Mouse (Mus musculus) right cerebral cortex, adult 2 months (tissue): ENCODE data around the gene Rpp25l.

Experiments used
- DNase-seq, 2 experiments: peaks; one replicate each; pipeline ENCODE4 v3.0.0; 2021 to 2022; ENCODE audit warnings: low spot score in 2 of 2

The Rpp25l gene

DNA sequence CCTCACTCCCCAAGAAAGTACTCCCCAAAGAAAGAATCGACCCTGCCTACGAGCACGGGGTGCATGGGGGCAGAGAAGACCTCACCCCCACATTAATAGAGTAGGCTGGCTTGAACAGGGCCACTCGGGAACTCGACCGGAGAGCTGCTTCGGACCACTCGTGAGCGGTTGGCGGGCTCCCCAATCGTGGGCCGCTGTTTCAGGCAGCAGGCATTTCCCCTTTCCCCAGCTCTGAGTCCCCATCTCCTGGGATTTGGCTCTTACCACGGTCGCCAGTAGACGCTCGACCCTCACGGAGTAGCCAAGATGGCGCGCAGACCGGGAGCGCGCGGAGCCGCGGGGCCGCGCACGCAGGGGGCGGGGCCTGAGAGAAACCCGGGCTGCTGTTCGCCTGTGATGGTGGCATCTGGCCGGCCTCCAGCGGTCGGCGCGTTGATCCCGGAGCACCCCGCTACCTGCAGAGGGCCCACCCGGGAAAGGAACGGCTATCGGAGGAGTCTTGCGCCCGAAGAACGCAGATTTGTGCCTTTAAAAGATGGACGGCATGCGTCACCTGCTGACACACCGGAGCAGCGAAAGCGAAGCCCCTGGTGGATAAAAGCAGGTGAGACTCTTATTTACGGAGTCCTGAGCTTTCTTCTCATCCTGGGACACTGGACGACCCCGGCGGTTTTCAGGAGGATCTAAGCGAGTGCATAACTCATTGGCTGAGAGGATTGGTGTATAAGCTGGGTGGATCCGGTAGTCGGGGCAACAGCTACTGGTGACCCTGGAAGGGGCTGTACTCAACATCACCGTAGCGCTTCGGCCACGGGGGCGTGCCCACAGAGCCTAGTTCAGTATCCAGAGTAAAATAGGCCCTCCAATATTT lies at the start of gene Rpp25l:
TSS of gene Rpp25l (minus strand) at position 338 of the 871 bp plus-strand sequence.
- DNase-seq, result peak; percentile 76 to 87

DNA sequence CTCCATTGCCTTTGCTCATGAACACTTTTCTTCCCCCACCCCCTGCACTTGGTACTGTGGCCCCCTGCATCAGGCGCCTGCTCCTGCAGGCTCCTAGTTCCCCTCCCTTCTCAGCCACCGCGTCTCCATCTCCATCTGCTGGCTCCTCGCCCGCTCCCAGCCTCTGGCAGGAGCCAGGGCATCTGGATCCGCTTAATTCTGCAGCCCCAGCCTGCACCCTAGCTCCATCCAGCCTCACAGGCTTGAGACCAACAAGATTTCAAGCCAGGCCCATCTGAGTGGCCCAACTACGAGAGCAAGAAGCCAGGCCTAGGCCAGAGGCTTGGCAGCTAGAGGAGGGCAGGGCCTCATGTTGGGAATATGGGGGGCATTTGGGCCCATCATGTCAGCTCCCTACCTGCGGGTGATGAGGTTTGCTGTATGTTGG lies 49.4 kb upstream of the Rpp25l start:
- peak in 1 of 2 experiments; percentile 61 for DNase-seq

DNA sequence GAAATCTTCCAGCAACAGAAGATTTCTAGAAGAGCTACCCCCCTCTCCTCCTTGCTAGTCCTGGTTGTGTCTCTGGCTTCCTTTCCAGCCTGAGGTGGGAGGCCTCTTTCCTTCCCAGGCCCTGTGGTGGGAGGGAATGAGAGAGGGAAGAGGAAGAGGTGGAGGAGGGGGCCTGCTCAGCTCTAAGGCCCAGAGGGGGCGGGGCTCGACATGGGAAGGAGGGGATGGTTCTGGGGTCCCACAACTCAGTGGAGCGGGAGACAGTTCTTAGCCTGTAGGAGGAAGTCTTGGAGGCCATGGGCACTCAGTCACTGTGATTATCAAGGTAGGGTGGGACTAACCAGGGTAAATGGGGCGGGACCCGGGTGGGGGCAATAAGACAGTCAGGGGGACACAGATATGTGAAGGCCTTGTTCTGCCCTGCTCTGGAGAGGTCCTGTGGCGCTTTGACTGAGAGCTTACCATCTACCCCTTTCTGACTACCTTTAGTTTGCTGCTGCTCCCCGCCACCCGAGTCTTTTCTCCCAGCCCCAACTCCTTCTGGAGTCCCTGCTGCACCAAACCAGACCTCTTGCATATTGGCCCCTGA lies 48.9 kb upstream of the Rpp25l start:
- DNase-seq, result no peak

DNA sequence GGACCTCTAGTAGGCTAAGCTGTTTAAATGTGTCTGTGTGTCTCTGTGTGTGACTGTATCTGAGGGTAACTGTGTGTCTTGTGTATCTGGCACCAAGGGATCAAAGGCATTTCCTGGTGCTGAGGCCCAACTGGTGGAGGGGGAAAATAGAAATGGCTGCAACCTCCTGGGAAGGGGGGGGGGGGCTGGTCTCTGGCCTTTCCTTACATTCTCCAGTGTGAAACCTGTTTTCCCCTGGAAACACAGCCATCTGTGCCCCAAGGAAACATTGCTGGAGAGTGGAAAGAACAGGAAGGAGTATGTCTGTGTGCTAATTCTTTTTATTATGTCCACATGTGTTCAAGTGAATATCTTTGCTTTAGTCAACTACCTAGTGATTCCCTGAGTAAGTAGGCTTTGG lies 48.3 kb upstream of the Rpp25l start:
- DNase-seq, result no peak

DNA sequence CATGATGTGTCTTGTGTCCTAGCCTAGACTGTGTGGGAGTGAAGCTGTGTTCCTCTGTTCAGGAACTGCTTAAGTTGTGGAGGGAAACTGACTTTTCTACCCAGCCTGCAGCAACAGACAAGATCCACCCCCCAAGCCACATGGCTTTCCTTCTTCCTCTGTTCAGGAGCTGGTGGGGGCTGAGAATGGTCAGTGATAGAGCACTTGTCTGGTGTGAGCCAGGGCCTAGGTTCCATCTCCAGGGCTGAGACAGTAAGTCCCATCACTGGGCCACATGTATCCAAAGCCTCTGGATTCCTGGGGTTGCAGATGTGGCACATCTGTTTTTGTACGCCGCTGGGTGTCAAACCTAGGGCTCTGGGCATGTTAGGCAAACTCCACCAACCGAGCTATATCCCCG lies 47.6 kb upstream of the Rpp25l start:
- no peak for DNase-seq

DNA sequence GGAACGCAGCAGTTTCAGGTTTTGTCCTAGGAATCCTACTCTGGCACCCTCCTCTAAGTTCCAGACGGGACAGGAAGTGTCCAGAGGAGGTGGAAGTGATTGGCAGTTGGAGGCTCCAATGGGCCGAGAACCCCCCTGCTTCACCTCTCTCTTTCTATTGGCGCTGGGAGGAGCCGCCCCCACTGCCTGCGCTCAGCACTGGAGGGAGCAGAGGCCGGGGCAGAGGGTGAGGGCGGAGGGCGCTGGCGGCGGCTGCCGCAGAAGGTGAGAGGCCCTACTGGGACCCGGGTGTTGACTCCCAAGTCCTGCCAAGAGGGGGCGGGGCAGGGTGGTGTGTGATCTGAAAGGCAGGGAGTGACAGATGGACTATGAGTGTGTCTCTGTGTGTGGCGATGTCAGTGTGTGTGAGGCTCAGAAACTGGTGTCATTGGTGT lies 47.0 kb upstream of the Rpp25l start:
- DNase-seq, result peak; percentile 57 to 67

DNA sequence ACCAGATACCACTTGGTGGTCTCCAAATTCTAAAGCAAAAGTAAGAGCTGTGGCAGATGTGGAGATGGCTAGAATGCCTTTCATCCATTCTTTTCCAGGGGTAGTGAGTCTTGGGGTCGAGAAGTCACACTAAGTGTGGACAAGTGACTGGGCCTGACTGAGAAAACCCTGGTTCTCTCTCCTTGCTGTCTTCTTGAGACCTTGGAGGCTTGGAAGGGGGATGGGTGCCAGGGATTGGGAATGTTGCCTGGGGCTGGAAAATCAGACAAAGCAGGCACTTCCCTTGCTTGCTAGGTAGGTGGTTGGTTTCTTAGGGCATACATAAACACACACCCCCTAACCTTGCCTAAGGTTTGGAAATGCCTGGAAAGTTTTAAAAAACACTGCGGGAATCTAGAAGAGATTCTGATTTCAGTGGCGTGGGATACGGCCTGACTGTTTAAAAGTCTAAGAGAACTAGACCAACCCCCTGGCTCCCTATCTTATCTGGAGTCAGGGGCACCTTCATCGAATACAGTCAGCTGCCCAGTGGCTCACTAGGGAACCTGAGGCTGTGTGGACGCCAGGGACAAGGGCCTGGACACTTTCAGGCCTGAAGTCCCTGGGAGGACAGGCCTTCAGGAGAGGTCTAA lies 46.4 kb upstream of the Rpp25l start:
- DNase-seq, result no peak

DNA sequence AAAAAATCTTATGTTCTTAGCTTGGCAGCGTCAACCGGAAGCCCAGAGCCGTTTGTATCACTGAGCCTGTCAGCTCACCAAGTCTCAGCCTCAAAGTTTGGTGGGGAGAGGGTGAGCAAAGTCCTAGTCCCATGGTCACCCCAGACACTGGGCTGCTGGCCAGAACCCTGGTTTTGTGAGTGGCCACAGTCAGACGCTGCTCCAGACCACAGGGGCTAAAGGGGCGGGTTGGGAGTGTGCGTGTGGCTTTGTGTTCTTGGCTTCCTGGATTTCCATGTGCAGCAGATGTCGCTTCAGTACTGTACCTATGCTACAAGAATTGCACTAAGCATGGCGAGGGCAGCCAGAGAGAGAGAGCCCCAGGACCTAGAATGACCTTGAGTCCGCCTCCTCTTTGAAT lies 45.9 kb upstream of the Rpp25l start:
- no peak for DNase-seq

DNA sequence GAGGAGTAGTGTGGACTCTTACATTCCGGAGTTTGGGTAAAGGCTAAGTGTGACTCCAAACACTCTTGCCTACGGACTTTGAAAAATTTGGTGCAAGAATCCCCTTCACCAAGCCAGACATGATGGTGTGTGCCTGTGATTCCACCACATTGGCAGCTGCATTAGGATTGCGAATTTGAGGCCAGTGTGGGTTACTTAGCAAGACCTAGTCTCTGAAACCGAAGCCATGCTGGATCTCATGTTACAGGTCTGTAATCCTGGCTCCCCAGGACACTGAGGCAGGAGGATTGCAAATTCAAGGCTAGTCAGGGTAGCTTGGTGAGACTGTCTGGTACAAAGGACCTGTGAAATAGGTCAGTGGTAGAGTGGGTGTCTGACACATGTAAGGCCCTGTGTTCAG lies 45.4 kb upstream of the Rpp25l start:
- no peak for DNase-seq

DNA sequence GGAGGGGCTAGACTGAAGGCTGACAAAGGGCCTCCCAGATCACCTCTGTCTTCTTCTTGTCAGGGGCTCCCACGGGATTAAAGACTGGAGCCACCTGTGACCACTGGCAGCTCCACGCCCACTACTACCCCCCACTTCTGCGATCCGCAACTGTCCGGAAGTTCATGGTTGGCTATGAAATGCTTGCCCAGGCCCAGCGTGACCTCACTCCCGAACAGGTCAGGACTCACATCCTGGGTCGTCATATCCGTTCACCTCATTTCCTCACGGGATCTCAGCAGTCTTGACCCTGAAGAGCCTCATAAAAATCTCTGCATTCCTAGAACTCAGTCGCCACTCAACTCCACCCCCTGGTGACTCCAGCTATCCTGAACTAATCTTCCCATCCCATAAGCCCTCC lies 44.7 kb upstream of the Rpp25l start:
- no peak for DNase-seq

DNA sequence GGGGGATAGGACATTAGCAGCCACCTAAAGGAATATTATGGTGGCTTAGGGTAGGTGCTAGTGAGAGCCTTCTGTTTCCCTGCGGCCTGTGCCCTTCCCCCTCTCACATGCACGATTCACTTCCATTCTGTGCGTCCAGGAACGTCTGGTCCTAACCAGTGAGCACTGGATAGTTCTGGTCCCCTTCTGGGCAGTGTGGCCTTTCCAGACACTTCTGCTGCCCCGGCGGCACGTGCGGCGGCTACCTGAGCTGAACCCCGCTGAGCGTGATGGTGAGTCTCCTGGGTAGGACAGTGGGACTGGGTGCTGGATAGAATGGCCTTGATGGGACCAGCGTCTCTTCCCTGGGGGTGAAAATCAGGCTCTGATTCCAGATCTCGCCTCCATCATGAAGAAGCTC lies 44.0 kb upstream of the Rpp25l start:
- DNase-seq, result no peak

DNA sequence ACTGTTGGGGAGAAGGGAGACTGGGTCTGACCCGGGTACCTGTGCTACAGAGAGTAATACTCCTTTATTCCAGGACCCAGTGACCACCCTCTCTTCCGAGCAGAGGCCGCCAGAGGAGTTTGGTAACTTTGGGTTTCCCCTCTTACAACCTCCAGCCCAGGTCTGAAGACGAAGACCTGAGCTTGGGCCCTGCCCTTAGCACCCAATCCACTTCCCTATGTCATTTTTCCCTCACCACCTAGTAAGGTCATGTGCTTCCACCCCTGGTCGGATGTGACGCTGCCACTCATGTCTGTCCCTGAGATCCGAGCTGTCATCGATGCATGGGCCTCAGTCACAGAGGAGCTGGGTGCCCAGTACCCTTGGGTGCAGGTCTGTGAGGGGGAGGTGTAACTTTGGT lies 43.1 kb upstream of the Rpp25l start:
- no peak for DNase-seq

DNA sequence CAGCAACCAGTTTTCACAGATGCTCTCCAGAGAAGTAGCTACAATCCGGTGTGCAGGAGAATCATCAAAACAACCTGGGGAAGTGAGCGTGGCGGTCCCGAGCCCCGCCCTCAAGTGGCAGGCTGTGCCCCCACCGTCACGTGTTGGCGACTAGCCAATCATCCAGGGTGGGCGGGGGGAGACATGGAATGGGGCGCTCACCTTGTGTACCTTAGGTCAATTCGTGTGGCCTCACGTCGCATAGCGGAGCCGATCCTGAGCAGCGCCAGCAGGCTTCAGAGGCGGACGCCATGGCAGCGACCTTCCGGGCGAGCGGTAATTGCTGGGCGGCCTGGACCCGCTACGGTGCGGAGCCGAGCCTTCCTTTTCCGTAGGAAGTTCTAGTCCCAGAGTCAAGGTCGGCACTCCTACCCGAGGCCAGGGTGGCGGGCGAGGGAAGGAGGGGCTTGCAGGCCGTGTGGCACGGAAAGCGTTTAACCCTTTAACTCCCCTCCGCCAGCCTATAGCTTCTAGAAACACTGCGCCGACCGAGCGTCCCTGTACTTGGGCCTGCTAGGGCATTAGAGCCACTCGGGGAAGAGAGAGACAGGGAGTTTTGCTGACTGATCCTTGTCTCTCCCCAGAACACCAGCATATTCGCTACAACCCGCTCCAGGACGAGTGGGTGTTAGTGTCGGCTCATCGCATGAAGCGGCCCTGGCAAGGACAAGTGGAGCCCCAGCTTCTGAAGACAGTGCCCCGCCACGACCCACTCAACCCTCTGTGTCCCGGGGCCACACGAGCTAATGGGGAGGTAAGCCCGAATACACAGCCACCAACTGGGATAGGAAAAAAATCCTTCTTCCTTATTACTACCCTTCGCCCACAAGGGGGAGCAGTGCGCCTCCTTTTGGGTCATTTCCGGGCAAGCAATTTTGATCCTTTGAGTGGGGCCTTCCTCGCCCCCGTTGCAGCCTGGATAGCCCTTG lies 42.3 kb upstream of the Rpp25l start, which contains the start of gene Sigmar1:
TSS of gene Sigmar1 (minus strand) at position 820 of the 968 bp plus-strand sequence.
- peak; percentile 83 to 86 for DNase-seq

DNA sequence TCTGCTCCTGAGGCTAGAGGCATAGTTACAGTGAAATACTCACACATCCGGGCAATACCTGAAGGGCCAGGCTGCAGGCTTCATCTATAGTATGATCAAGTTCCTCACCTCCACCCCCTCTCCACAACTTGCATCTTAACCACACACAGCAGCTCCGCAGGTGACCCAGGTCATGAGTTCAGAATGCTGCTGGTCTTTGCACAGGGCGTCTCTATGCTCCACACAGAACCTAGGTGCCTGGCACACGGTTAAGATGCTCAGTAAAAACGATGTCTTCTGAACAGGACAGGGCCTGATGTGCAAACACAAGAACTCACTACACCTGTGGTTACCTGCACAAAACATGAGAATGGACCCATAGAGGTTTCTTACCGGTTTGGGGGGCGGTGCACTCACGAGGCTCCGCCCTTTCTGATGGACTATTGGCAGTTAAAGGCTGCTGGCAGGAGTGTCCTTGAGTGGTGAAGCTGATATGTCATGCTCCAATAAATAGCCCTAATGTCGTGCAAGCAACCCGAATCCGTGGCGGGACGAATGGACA lies 41.5 kb upstream of the Rpp25l start, which contains the start of gene Galt:
TSS of gene Galt (plus strand) at position 432 of the 541 bp plus-strand sequence.
- no peak for DNase-seq

DNA sequence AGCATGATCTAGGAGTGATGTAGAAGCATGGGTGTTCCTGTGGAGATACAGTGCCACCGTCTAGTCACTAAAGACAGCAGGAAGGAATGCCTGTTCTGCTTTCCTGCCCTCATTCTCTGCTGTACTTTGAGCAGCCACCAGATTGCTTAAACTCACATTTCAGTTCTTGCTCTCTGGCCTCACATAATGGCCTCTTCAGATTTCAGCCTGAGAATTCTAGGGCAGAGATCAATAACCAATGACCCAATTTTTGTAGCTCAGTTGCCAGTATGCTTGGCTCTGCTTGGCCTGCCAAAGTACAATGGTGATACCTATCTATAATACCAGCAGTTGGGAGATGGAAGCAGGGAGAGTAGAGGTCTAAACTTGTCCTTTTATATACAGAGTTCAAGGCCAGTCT lies 31.7 kb upstream of the Rpp25l start:
- DNase-seq, result no peak

DNA sequence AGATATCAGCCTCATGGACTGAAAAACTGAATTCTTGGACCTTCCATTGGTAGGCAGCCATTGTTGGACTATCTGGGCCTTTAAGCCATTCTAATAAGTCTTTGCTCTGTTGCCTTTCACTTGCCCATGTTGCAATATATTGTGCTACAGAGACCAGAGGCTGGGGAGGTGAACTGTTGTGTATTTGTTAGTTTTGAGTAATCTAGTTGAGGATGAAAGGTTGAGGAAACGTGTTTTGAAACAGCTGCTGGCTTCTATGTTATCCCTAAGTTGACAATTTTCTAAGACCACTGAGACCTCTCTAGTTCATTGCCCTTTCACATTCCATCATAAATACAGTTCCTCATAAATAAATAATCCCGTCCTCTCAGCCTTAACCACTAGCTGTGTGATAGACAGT lies 30.8 kb upstream of the Rpp25l start:
- no peak for DNase-seq

DNA sequence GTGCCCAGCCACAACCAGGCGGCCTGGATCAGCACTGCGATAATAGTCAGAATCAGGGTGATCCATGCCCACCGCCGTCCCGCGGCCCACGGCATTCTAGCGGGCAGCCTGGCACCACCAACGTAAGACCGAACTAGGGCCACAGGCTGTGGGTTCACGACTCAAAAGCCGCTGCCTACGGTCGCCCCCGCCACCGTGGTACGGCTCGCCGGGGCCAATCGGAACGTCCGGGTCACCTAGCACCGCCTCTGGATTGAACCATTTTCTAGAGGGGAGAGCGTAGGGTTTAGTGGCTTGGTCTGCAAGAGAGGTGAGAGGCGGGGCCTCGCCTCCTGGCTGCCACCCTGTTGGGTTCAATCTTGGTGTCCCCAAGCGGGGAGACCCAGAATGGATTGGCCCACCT lies 27.8 kb upstream of the Rpp25l start:
- DNase-seq, result peak; percentile 95

DNA sequence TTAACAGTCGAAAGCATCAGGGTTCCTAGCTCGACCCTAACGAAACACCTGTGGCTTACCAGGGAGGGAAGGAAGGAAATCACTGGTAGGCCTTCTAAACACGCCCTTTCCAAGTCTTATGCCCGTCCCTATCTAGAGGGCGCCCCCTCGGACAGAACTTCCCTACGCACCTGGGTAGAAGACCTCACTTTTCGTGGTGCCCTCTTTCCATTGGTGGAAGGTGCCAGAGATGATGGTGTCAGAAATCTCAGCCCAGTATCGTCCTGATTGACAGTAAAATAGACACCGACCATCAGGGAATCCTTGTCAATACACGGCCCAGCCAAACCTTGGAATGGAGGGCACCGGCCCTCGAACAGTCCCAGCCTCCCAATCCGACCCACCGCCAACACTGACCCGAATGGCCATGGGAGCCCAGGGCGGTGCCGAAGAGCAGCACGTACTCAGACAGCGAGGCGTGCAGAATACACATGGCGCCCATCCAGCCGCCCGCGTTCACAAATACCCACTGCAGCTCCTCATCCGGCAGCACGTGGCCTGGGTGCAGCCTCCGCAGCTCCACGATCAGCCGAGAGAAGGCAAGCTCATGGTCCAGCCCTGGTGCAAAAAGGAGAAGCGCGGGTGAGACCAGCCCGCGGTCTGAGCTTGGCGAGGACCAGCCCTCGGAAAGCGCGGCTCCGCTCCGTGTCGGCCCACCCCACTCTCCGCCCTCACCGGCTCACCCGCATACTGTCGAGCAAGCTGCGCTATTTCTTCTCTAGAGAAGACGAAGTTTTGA lies 27.2 kb upstream of the Rpp25l start:
- peak; percentile 72 to 82 for DNase-seq

DNA sequence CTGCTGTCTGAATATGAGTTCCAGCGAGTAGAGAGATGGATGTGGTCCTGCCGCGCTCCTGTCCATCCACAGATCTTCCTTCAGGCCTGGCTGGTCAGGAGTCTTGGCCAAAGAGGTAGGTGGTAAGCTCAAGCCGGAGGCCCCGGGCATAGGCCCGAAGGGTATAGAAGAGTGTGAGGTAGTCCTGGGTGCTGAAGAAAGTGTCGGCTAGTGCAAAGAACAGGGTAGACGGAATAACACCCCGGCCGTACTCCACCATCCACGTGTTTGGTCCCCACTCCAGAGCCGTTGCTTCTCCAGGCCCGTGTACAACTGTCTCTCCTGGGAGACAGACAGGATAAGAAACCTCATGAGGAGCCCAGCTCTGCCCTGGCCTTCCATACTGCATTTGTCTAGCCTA lies 25.9 kb upstream of the Rpp25l start:
- DNase-seq, result no peak

DNA sequence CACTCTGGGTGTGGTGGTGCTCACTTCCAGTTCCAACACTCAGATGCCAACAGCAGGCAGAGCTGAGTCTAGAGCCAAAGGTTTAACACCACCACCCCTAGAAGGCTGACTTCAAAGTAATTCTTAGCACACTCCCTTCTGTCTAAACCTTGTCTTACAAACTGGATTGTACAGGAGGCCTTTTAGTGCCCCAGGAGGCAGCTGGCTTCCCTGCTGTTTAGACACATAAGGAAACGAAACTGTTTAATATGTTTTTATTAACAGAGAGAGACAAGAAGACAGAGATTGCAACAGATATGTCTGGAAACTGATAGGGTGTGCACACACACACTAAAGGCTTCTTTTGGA lies 24.9 kb upstream of the Rpp25l start:
- DNase-seq, result no peak
